Mouse (Mus musculus): Measurements from ENCODE around the gene Mapk1ip1l. TPM values are rescaled to one million over a fixed set of nuclear protein-coding genes. Genes with fewer than 3 reads are reported as not detected.

Mapk1ip1l gene
- total RNA-seq, 2 experiments from 2014 or later, result 46.1 to 115 TPM

- no peak for ATAC-seq (replicated peaks; ENCODE audit: low FRiP score, low TSS enrichment, poor library complexity, severe bottlenecking)
Measured at GRCm38 (mm10) chr14:47353240-47353639, 55.2 kb downstream of the Mapk1ip1l start.

GRCm38 (mm10) chr14:47354111-47354577, 56.1 kb downstream of the Mapk1ip1l start:
- peak; percentile 65; the same call in 1 of the 2 replicates for ATAC-seq (replicated peaks; ENCODE audit: low FRiP score, low TSS enrichment, poor library complexity, severe bottlenecking)

GRCm38 (mm10) chr14:47354948-47355347, 56.9 kb downstream of the Mapk1ip1l start:
- ATAC-seq (replicated peaks; ENCODE audit: low FRiP score, low TSS enrichment, poor library complexity, severe bottlenecking), result no peak

GRCm38 (mm10) chr14:47356622-47357021, 58.6 kb downstream of the Mapk1ip1l start:
- ATAC-seq (replicated peaks; ENCODE audit: low FRiP score, low TSS enrichment, poor library complexity, severe bottlenecking), result no peak

- ATAC-seq (replicated peaks; ENCODE audit: low FRiP score, low TSS enrichment, poor library complexity, severe bottlenecking), result no peak
Measured at GRCm38 (mm10) chr14:47359610-47360009, 61.5 kb downstream of the Mapk1ip1l start.

GRCm38 (mm10) chr14:47361418-47361817, 63.4 kb downstream of the Mapk1ip1l start:
- no peak for ATAC-seq (replicated peaks; ENCODE audit: low FRiP score, low TSS enrichment, poor library complexity, severe bottlenecking)

GRCm38 (mm10) chr14:47361899-47362298, 63.8 kb downstream of the Mapk1ip1l start:
- ATAC-seq (replicated peaks; ENCODE audit: low FRiP score, low TSS enrichment, poor library complexity, severe bottlenecking), result no peak

GRCm38 (mm10) chr14:47364742-47365449, 66.8 kb downstream of the Mapk1ip1l start:
- peak; percentile 46 for ATAC-seq (replicated peaks; ENCODE audit: low FRiP score, low TSS enrichment, poor library complexity, severe bottlenecking)

- ATAC-seq (replicated peaks; ENCODE audit: low FRiP score, low TSS enrichment, poor library complexity, severe bottlenecking), result peak; percentile 77
Measured at GRCm38 (mm10) chr14:47366881-47367321, 68.8 kb downstream of the Mapk1ip1l start.

- ATAC-seq (replicated peaks; ENCODE audit: low FRiP score, low TSS enrichment, poor library complexity, severe bottlenecking), result peak; percentile 40; the same call in 1 of the 2 replicates
Measured at GRCm38 (mm10) chr14:47367461-47367860, 69.4 kb downstream of the Mapk1ip1l start, which contains the start of gene Lgals3. Gene Lgals3 (plus strand): TSS chr14:47367751.

GRCm38 (mm10) chr14:47369741-47370140, 71.7 kb downstream of the Mapk1ip1l start:
- no peak for ATAC-seq (replicated peaks; ENCODE audit: low FRiP score, low TSS enrichment, poor library complexity, severe bottlenecking)

- ATAC-seq (replicated peaks; ENCODE audit: low FRiP score, low TSS enrichment, poor library complexity, severe bottlenecking), result no peak
Measured at GRCm38 (mm10) chr14:47370790-47371189, 72.7 kb downstream of the Mapk1ip1l start.

- no peak for ATAC-seq (replicated peaks; ENCODE audit: low FRiP score, low TSS enrichment, poor library complexity, severe bottlenecking)
Measured at GRCm38 (mm10) chr14:47371689-47372088, 73.6 kb downstream of the Mapk1ip1l start.

Other genes with a start within 250 kb of the Mapk1ip1l start
- 1.9 and 4.1 TPM in 2 replicates for gene Gch1, start 108.9 kb upstream of the Mapk1ip1l start, total RNA-seq (2014; fragmentation: Nextera tagmentation)
- 2.6 and 3.5 TPM in 2 replicates for gene Gch1, start 108.9 kb upstream of the Mapk1ip1l start, total RNA-seq (2017)
- gene Wdhd1, start 21.4 kb upstream of the Mapk1ip1l start, total RNA-seq (2014; fragmentation: Nextera tagmentation), result 89.1 and 89.8 TPM in 2 replicates
- 121 and 169 TPM in 2 replicates for gene Wdhd1, start 21.4 kb upstream of the Mapk1ip1l start, total RNA-seq (2017)
- gene Socs4, start 21.3 kb upstream of the Mapk1ip1l start, total RNA-seq (2014; fragmentation: Nextera tagmentation), result 26.8 and 39.5 TPM in 2 replicates
- gene Socs4, start 21.3 kb upstream of the Mapk1ip1l start, total RNA-seq (2017), result 20.5 and 25.6 TPM in 2 replicates
- 0.92 and 5.8 TPM in 2 replicates for gene Lgals3, start 69.5 kb downstream of the Mapk1ip1l start, total RNA-seq (2014; fragmentation: Nextera tagmentation)
- gene Lgals3, start 69.5 kb downstream of the Mapk1ip1l start, total RNA-seq (2017), result not detected in 2 replicates
- 44.5 and 50.6 TPM in 2 replicates for gene Dlgap5, start 120.1 kb downstream of the Mapk1ip1l start, total RNA-seq (2014; fragmentation: Nextera tagmentation)
- gene Dlgap5, start 120.1 kb downstream of the Mapk1ip1l start, total RNA-seq (2017), result 60.7 and 70.5 TPM in 2 replicates
- gene Fbxo34, start 152.2 kb downstream of the Mapk1ip1l start, total RNA-seq (2014; fragmentation: Nextera tagmentation), result 11.2 and 14.5 TPM in 2 replicates
- 16.0 and 29.2 TPM in 2 replicates for gene Fbxo34, start 152.2 kb downstream of the Mapk1ip1l start, total RNA-seq (2017)

Data from megakaryocyte-erythroid progenitor cell, adult 5-6 weeks (primary cell).